Mouse (Mus musculus): Measurements from ENCODE around the gene Taar5. TPM values are rescaled to one million over a fixed set of nuclear protein-coding genes. Genes with fewer than 3 reads are reported as not detected.

Gene Taar5
- not detected in 2 replicates for polyA plus RNA-seq (2011; ENCODE audit: insufficient read length, low read depth, missing spikeins)

DNA sequence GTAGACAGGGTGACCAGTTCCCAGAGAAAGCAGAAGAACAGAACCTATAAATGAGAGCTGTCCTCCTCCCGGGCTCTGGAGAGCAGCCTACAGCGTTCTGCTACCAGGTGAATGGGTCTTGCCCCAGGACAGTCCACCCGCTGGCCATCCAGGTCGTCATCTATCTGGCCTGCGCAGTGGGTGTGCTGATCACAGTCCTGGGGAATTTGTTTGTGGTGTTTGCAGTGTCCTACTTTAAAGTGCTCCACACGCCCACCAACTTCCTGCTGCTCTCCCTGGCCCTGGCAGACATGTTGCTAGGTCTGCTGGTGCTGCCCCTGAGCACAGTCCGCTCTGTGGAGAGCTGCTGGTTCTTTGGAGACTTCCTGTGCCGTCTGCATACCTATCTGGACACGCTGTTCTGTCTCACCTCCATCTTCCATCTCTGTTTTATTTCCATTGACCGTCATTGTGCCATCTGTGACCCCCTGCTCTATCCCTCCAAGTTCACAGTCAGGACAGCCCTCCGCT, at the start of gene Taar5:
Gene Taar5, plus strand, starts transcription at position 51 of the 510 bp plus-strand sequence.
- Histone ChIP-seq H3K4me1 (ENCODE audit: control insufficient read depth, insufficient read depth, low read length) (no peaks in the 10 kb centered on the region), H3K4me3 (ENCODE audit: insufficient read depth, low read length) (no peak within 1 kb of the TSS), H3K27ac (ENCODE audit: insufficient read depth, low read length) (no peak within 1 kb of the TSS)
- TF ChIP-seq CTCF (IDR thresholded peaks at IDR 0.05; ENCODE audit: borderline replicate concordance, insufficient read depth, low read length), result no peak
- TF ChIP-seq POLR2A (IDR thresholded peaks at IDR 0.05; ENCODE audit: low read depth, low read length), result no peak

DNA sequence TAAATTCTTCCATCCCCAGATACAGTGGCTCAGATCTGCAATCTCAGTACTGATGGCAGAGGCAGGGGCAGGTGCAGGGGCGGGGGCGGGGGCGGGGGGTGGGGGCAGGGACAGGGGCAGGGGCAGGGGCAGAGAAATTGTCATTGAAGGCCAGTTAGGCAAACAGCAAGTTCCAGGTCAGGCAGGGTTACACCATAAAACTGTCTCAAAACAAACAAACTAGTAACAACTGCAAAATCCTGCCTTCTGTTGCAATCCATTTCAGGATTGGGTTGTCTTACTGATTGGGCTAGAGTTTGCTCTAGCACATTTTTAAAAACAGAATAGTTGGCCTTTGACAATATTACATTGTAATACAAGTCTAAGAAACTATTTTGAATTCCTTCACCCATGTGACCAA, 48.0 kb upstream of the Taar5 start:
- Histone ChIP-seq H3K4me3 (ENCODE audit: insufficient read depth, low read length) (no peak overlapping the region), H3K27ac (ENCODE audit: insufficient read depth, low read length) (no peak overlapping the region), H3K4me1 (ENCODE audit: control insufficient read depth, insufficient read depth, low read length) (no peaks in the 10 kb centered on the region)
- TF ChIP-seq CTCF (IDR thresholded peaks at IDR 0.05; ENCODE audit: borderline replicate concordance, insufficient read depth, low read length), result no peak
- TF ChIP-seq POLR2A (IDR thresholded peaks at IDR 0.05; ENCODE audit: low read depth, low read length), result no peak

DNA sequence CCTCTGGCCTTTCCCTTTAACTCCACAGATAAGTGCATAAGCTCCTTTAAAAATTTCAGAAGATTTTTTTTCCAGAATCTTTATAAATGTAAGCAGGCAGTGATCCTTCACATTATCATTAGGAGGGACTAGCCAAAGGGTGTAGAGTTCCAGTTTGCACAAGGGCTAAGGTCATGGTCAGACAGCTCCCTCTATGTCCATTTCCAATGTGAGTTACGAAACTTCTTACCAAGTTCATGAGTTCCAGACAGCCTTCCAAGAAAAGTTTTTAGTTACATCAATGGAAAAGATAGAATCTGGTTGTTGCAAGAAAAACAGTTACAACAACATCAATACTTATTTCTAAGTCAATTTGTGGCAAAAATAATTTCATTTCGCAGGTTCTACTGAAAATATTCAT, 46.6 kb upstream of the Taar5 start:
- TF ChIP-seq POLR2A (IDR thresholded peaks at IDR 0.05; ENCODE audit: low read depth, low read length) (no peak), CTCF (IDR thresholded peaks at IDR 0.05; ENCODE audit: borderline replicate concordance, insufficient read depth, low read length) (no peak)
- H3K4me1 ChIP-seq (ENCODE audit: control insufficient read depth, insufficient read depth, low read length), result no peaks in the 10 kb centered on the region
- H3K27ac ChIP-seq (ENCODE audit: insufficient read depth, low read length), result no peak overlapping the region
- H3K4me3 ChIP-seq (ENCODE audit: insufficient read depth, low read length), result no peak overlapping the region

DNA sequence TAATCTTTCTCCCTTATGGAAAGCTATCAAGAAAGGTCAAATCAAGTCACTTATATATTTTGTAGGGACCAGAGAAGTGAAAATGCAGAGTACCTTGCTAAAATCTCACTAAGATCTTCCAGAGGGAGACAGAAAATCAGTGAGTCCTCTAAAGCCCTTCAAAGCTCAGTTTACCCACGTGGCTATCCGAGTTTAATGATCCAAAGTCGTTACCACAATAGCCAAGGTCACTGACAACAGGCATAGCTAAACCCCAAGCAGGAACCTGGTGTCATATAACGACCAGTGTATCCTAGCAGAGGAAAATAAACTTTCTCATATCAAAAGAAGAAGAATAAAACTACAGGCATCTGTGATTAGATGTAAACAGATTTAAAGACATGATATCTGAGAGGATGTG, 32.9 kb upstream of the Taar5 start:
- no peak for TF ChIP-seq CTCF (IDR thresholded peaks at IDR 0.05; ENCODE audit: borderline replicate concordance, insufficient read depth, low read length)
- TF ChIP-seq POLR2A (IDR thresholded peaks at IDR 0.05; ENCODE audit: low read depth, low read length), result no peak

DNA sequence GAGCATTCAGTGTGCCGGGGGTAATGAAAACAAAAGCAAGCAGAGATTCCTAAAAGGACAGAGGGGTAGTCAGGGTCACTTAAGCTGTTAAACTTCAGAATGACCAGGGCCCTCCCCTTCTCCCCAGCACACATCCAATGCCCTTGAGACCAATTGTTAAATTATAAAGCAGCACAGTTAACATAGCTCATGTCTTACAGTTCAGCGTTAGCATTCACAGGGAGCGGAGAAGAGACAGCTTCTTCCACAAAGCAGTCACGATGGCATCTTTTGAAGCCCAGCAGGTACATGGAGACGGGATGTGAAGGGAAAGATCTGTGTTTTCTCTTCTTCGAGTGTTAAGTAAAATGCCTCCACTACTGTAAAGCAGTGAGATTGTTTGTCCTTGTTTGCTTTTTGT, 32.2 kb upstream of the Taar5 start, which contains the start of gene Taar2:
Gene Taar2, plus strand, starts transcription at position 261 of the 400 bp plus-strand sequence.
- Histone ChIP-seq H3K4me3 (ENCODE audit: insufficient read depth, low read length) (no peak within 1 kb of the TSS), H3K27ac (ENCODE audit: insufficient read depth, low read length) (no peak within 1 kb of the TSS), H3K4me1 (ENCODE audit: control insufficient read depth, insufficient read depth, low read length) (no peaks in the 10 kb centered on the region)
- no peak for TF ChIP-seq CTCF (IDR thresholded peaks at IDR 0.05; ENCODE audit: borderline replicate concordance, insufficient read depth, low read length)

More for the DNA sequence above, 32.9 kb upstream of the Taar5 start:
- Histone ChIP-seq H3K4me3 (ENCODE audit: insufficient read depth, low read length) (no peak overlapping the region), H3K4me1 (ENCODE audit: control insufficient read depth, insufficient read depth, low read length) (no peaks in the 10 kb centered on the region), H3K27ac (ENCODE audit: insufficient read depth, low read length) (no peak overlapping the region)

DNA sequence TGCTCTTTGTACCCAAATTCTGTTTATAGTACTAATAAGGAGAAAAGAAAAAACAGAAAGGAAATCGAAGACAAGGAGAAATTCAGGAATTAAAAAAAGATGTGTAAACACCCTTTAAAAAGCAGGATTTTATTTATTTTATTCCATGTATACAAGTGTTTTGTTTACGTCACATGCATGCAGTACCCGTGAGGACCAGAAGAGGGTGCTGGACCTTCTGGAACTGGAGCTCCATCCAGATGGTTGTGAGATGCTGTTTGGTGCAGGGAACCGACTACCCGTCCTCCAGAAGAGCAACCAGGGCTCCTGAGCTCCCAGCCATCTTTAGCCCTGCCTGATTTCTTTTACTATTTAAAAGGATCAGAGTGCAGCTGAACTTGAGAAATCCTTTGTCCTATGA, 28.0 kb upstream of the Taar5 start:
- Histone ChIP-seq H3K4me3 (ENCODE audit: insufficient read depth, low read length) (no peak overlapping the region), H3K4me1 (ENCODE audit: control insufficient read depth, insufficient read depth, low read length) (no peaks in the 10 kb centered on the region), H3K27ac (ENCODE audit: insufficient read depth, low read length) (no peak overlapping the region)
- TF ChIP-seq POLR2A (IDR thresholded peaks at IDR 0.05; ENCODE audit: low read depth, low read length) (no peak), CTCF (IDR thresholded peaks at IDR 0.05; ENCODE audit: borderline replicate concordance, insufficient read depth, low read length) (no peak)

DNA sequence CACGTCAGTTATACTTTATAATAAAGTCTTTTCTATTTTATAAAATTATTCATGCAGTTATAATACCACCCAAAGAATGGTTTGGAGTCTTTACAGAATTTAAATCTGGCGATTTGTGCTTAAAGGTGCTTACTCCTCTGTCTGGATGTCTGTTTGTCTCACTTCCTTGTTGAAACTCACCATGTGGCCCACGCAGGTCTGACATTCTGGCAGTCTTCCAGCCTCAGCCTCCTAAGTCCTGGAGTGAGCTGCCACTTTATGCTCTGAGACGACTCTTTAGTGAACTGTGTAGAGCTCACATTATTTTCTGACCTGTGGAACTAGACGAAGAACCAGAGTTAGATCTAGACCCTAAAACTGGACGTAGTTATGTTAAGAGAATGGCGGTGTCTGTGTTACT, 22.5 kb upstream of the Taar5 start:
- Histone ChIP-seq H3K4me3 (ENCODE audit: insufficient read depth, low read length) (no peak overlapping the region), H3K4me1 (ENCODE audit: control insufficient read depth, insufficient read depth, low read length) (no peaks in the 10 kb centered on the region), H3K27ac (ENCODE audit: insufficient read depth, low read length) (no peak overlapping the region)
- no peak for TF ChIP-seq POLR2A (IDR thresholded peaks at IDR 0.05; ENCODE audit: low read depth, low read length)
- TF ChIP-seq CTCF (IDR thresholded peaks at IDR 0.05; ENCODE audit: borderline replicate concordance, insufficient read depth, low read length), result no peak

DNA sequence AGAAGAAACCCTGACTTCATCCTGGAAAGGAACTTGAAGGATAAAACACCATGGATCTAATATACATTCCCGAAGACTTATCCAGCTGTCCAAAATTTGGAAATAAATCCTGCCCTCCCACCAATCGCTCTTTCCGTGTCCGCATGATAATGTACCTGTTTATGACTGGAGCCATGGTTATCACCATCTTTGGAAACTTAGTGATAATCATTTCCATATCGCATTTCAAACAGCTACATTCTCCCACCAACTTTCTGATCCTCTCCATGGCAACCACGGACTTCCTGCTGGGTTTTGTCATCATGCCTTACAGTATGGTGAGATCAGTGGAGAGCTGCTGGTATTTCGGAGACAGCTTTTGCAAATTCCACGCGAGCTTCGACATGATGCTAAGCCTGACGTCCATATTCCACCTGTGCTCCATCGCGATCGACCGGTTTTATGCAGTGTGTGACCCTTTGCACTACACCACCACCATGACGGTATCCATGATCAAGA, 20.9 kb upstream of the Taar5 start, which contains the start of gene Taar3:
Gene Taar3, plus strand, starts transcription at position 51 of the 498 bp plus-strand sequence.
- H3K4me3 ChIP-seq (ENCODE audit: insufficient read depth, low read length), result no peak within 1 kb of the TSS
- H3K4me1 ChIP-seq (ENCODE audit: control insufficient read depth, insufficient read depth, low read length), result no peaks in the 10 kb centered on the region
- TF ChIP-seq POLR2A (IDR thresholded peaks at IDR 0.05; ENCODE audit: low read depth, low read length), result no peak
- no peak for TF ChIP-seq CTCF (IDR thresholded peaks at IDR 0.05; ENCODE audit: borderline replicate concordance, insufficient read depth, low read length)
- no peak within 1 kb of the TSS for H3K27ac ChIP-seq (ENCODE audit: insufficient read depth, low read length)

DNA sequence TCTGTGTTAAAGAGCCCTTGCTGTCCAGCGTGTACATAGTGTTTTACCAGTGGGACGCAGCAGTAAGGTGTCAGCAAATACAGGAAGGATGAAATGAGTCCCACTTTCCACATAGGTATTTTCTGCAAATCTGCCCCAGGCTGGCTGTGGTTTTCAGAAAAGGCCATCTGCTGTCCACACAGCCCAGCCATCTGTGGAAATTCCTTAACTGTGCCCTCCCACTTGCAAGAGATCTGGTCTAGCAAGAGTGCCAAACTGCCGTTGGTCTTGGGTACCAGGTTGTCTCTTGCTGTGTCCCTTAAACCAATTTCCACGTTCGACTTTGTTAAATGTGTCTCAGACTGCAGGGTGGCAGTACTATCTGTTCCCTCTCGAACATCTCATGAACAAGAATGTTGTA, 18.8 kb upstream of the Taar5 start:
- no peak overlapping the region for H3K4me3 ChIP-seq (ENCODE audit: insufficient read depth, low read length)
- no peaks in the 10 kb centered on the region for H3K4me1 ChIP-seq (ENCODE audit: control insufficient read depth, insufficient read depth, low read length)
- no peak for TF ChIP-seq POLR2A (IDR thresholded peaks at IDR 0.05; ENCODE audit: low read depth, low read length)
- TF ChIP-seq CTCF (IDR thresholded peaks at IDR 0.05; ENCODE audit: borderline replicate concordance, insufficient read depth, low read length), result no peak
- H3K27ac ChIP-seq (ENCODE audit: insufficient read depth, low read length), result no peak overlapping the region

DNA sequence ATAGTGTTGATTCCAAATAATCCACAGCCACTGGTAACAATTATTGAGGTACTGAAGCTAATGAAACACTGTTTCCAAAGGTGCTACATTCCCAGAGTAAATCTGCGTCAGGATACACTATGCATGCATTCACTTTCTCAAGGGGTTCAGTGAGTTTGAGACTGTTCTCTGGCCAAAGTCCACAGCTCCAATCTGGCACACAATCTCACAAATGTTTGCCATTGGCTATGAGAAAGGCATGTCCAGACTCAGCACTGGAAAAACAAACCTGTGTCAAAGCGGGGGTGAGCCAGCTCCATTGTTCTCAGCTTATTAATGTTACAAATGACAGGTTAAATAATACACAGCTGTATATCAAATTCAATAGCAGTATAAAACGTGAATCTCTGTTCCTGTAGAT, 11.4 kb upstream of the Taar5 start:
- Histone ChIP-seq H3K4me3 (ENCODE audit: insufficient read depth, low read length) (no peak overlapping the region), H3K27ac (ENCODE audit: insufficient read depth, low read length) (no peak overlapping the region), H3K4me1 (ENCODE audit: control insufficient read depth, insufficient read depth, low read length) (no peaks in the 10 kb centered on the region)
- TF ChIP-seq CTCF (IDR thresholded peaks at IDR 0.05; ENCODE audit: borderline replicate concordance, insufficient read depth, low read length) (no peak), POLR2A (IDR thresholded peaks at IDR 0.05; ENCODE audit: low read depth, low read length) (no peak)
